Mouse (Mus musculus) cerebellum, adult 2 months (tissue): ENCODE data around the gene Sema5b.

ENCODE experiments used
- CTCF ChIP-seq: fragments of 200-500 bp; IDR thresholded peaks from 2 replicates; pipeline ENCODE4 v1.5.1; 2011; ENCODE audit warnings: low read depth, mild to moderate bottlenecking, control low read depth, low read length, moderate library complexity, borderline replicate concordance; ENCODE audit not compliant: insufficient read depth
- POLR2A ChIP-seq: fragments of 200-500 bp; IDR thresholded peaks from 2 replicates; pipeline ENCODE4 v1.6.1; 2011; ENCODE audit warnings: low read length, control low read depth, borderline replicate concordance; ENCODE audit not compliant: insufficient read depth

DNA sequence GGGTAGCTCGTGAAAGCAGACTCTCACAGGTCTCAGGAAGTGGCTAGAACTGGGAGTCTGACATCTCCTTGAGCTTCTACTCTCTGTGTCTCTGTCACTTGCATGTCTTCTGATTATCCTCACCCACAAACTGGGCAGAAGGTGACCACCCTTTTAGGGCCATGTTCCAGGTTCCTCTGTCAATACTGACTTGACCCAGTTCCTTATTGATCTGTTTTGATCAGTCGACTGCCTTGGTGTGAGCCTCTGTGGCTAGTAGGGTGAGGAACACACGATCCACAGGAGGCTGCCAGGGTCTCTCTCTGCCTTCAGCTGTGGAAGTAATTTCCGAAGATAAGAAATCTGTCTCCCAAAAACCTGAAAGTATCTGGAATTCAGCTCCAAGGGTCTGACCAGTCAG lies 76.8 kb downstream of the Sema5b start:
- no peak for TF ChIP-seq POLR2A
- no peak for TF ChIP-seq CTCF
